Mouse (Mus musculus) limb, embryonic 13.5 days (tissue): ENCODE results near the gene Gm14180. TPM values are rescaled to one million over a fixed set of nuclear protein-coding genes. Genes with fewer than 3 reads are reported as not detected.
"Not testable (repeated sequence)": the region's sequence is repeated elsewhere in the genome, so short reads cannot be mapped to it uniquely, and the experiment has no call there.

Source experiments
- ATAC-seq: fragments of 200-750 bp; cut with Nextera tagmentation; 2 replicates; pipeline ENCODE4 v1.8.0; 2017; ENCODE audit warnings: low read depth, moderate number of reproducible peaks, moderate TSS enrichment; ENCODE audit not compliant: low FRiP score
- H3K27ac ChIP-seq: fragments of 300-500 bp; sonication (generic); 2 replicates; pipeline ENCODE4 v1.5.1; 2015; ENCODE audit warnings: inconsistent platforms, mild to moderate bottlenecking, moderate library complexity
- H3K27me3 ChIP-seq: fragments of 300-500 bp; sonication (generic); 2 replicates; pipeline ENCODE4 v1.6.1; 2015; ENCODE audit warnings: mild to moderate bottlenecking, inconsistent platforms
- H3K36me3 ChIP-seq: fragments of 300-500 bp; sonication (generic); 2 replicates; pipeline ENCODE4 v1.6.1; 2015; ENCODE audit warnings: inconsistent platforms, mild to moderate bottlenecking, moderate library complexity
- H3K4me1 ChIP-seq: fragments of 300-500 bp; sonication (generic); 2 replicates; pipeline ENCODE4 v1.6.1; 2015; ENCODE audit warnings: inconsistent platforms
- H3K4me2 ChIP-seq: fragments of 300-500 bp; sonication (generic); replicated peaks from 2 replicates; pipeline ENCODE4 v1.6.1; 2015; ENCODE audit warnings: inconsistent platforms, mild to moderate bottlenecking, moderate library complexity
- H3K4me3 ChIP-seq: fragments of 300-500 bp; sonication (generic); 2 replicates; pipeline ENCODE4 v1.5.1; 2015; ENCODE audit warnings: moderate library complexity, mild to moderate bottlenecking, inconsistent platforms
- H3K9ac ChIP-seq: fragments of 300-500 bp; sonication (generic); 2 replicates; pipeline ENCODE4 v1.6.1; 2015; ENCODE audit warnings: mild to moderate bottlenecking, inconsistent platforms
- H3K9me3 ChIP-seq: fragments of 300-500 bp; sonication (generic); 2 replicates; pipeline ENCODE4 v1.6.1; 2016; ENCODE audit warnings: inconsistent platforms
- WGBS: fragments of 180-500 bp; shearing (Covaris S2); methylation state at CpG from one replicate; pipeline ENCODE4 v1.1.7; 2015; 5-methylcytosine and 5-hydroxymethylcytosine counted together
- polyA plus RNA-seq: library from polyadenylated mRNA; unstranded; fragments of >200 nt; fragmentation: Nextera tagmentation; extraction: Ambion mirVana; gene quantifications from 2 replicates; pipeline ENCODE4 v1.2.1, GENCODE M21; 2015

The Gm14180 gene
- not detected in 2 replicates for polyA plus RNA-seq

GRCm38 (mm10) chr11:99734190-99734589 is at the start of gene Gm14180:
Gene Gm14180, minus strand, starts transcription at chr11:99734290.
- no peaks in the 10 kb centered on the region for H3K36me3 ChIP-seq
- ATAC-seq, result no peak
- no peak within 1 kb of the TSS for H3K9ac ChIP-seq
- no peak within 1 kb of the TSS for H3K4me3 ChIP-seq
- H3K4me1 ChIP-seq, result no peaks in the 10 kb centered on the region
- WGBS, result 49% methylated on average over 2 of the region's 2 CpGs
- no peak within 1 kb of the TSS for H3K4me2 ChIP-seq
- no peaks in the 10 kb centered on the region for H3K9me3 ChIP-seq
- H3K27me3 ChIP-seq, result no peaks in the 10 kb centered on the region
- no peak within 1 kb of the TSS for H3K27ac ChIP-seq

- WGBS, result 93% methylated on average over 2 of the region's 2 CpGs
- ATAC-seq, result no peak
- H3K4me2 ChIP-seq, result no peak within 1 kb of the TSS
- peaks cover 3% of the 10 kb centered on the region; the same call in 1 of the 2 replicates for H3K27me3 ChIP-seq
- H3K9ac ChIP-seq, result no peak within 1 kb of the TSS
- no peak within 1 kb of the TSS for H3K27ac ChIP-seq
- H3K9me3 ChIP-seq, result no peaks in the 10 kb centered on the region
- H3K4me3 ChIP-seq, result no peak within 1 kb of the TSS
- H3K4me1 ChIP-seq, result no peaks in the 10 kb centered on the region
- H3K36me3 ChIP-seq, result no peaks in the 10 kb centered on the region
These were observed 46.5 kb upstream of the Gm14180 start, which contains the start of gene Krtap4-8 for GRCm38 (mm10) chr11:99780604-99781003. Gene Krtap4-8, minus strand, starts transcription at chr11:99780704.

DNA sequence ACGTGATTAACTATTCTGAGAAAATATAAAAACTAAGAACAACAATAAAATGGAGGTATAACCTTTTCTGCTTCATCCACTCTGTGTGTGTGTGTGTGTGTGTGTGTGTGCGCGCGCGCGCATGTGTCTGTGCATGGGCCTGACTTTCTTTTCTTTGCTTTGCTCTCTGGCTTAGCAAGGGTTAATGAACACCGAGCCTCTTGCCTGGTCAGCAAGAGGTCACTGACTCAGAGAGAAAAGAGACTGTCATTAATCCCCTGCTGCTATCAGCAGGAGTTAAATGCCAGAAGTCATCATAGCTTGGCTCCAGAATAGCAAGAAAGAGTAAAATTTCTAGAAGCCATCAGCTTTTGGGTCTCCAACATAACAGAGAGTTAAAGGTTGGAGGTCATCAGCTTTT is 44.3 kb upstream of the Gm14180 start:
- Histone ChIP-seq H3K36me3 (no peaks in the 10 kb centered on the region), H3K4me1 (no peaks in the 10 kb centered on the region), H3K27ac (no peak overlapping the region), H3K4me3 (no peak overlapping the region), H3K9me3 (no peaks in the 10 kb centered on the region), H3K27me3 (peaks cover 3% of the 10 kb centered on the region; the same call in 1 of the 2 replicates), H3K9ac (no peak overlapping the region), H3K4me2 (no peak overlapping the region)
- 63% methylated on average over 7 of the region's 7 CpGs for WGBS
- no peak for ATAC-seq

GRCm38 (mm10) chr11:99772813-99773212 is 38.7 kb upstream of the Gm14180 start, which contains the start of gene Gm11595:
Gene Gm11595, minus strand, starts transcription at chr11:99772913.
- not testable (repeated sequence) for H3K27ac ChIP-seq, ATAC-seq, H3K4me3 ChIP-seq, H3K9me3 ChIP-seq, H3K27me3 ChIP-seq, H3K9ac ChIP-seq, H3K4me2 ChIP-seq, H3K4me1 ChIP-seq, H3K36me3 ChIP-seq

DNA sequence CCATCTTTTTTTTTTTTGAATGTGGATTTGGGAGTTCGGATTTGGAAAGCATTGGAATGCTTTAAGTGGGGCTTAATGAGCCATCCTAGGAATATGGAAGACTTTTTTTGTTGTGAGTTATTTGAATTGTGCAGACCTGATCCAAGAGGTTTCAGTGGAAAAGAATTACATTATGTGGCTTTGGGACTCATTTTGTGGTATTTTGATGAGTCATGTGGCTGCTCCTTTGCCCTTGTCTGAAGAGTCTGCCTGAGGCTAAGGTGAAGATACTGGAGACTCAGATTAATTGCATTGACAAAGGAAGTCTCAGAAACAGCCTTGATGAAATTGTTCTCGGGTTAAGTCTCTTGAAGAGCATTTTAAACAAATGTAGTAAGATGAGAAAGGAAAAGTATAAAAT is 34.3 kb upstream of the Gm14180 start:
- H3K4me3 ChIP-seq, result no peak overlapping the region
- H3K4me2 ChIP-seq, result no peak overlapping the region
- no peaks in the 10 kb centered on the region for H3K36me3 ChIP-seq
- no peaks in the 10 kb centered on the region for H3K4me1 ChIP-seq
- H3K27me3 ChIP-seq, result no peaks in the 10 kb centered on the region
- ATAC-seq, result no peak
- H3K9ac ChIP-seq, result no peak overlapping the region
- 76% methylated on average over 2 of the region's 2 CpGs for WGBS
- H3K27ac ChIP-seq, result no peak overlapping the region
- no peaks in the 10 kb centered on the region for H3K9me3 ChIP-seq

GRCm38 (mm10) chr11:99758877-99759276 is 24.8 kb upstream of the Gm14180 start:
- Histone ChIP-seq H3K36me3 (no peaks in the 10 kb centered on the region), H3K9ac (no peak overlapping the region), H3K9me3 (0 out of 2 replicates have a peak, but pooled peaks cover 7% of the 10 kb centered on the region), H3K27me3 (no peaks in the 10 kb centered on the region), H3K4me3 (no peak overlapping the region), H3K4me2 (no peak overlapping the region), H3K4me1 (no peaks in the 10 kb centered on the region), H3K27ac (no peak overlapping the region)
- 88% methylated on average over 1 of the region's 1 CpGs for WGBS
- no peak for ATAC-seq

GRCm38 (mm10) chr11:99743985-99744384 is 9.9 kb upstream of the Gm14180 start:
- no peak overlapping the region for H3K9ac ChIP-seq
- no peaks in the 10 kb centered on the region for H3K36me3 ChIP-seq
- H3K9me3 ChIP-seq, result no peaks in the 10 kb centered on the region
- no peak overlapping the region for H3K4me2 ChIP-seq
- H3K4me1 ChIP-seq, result no peaks in the 10 kb centered on the region
- no peak for ATAC-seq
- H3K27ac ChIP-seq, result no peak overlapping the region
- no peak overlapping the region for H3K4me3 ChIP-seq
- H3K27me3 ChIP-seq, result no peaks in the 10 kb centered on the region
- WGBS, result 77% methylated on average over 3 of the region's 3 CpGs

DNA sequence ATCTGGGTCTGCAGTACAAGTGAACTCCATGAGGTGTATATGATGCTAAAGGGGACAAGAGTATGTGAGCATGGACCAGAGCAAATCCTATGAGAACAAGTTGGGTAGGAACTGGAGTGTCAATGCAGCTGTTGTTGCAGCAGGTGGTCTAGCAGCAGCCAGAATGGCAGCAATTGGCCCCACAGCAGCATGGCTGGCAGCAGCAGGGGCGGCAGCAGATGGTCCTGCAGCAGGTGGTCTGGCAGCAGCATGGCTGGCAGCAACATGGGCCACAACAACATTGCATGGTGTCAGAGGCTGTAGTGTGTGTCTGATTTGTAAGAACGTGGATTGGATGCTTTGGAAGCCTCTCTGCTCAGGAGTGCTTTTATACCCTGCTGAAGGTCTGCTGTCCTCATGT is 10.0 kb downstream of the Gm14180 start:
- H3K9ac ChIP-seq, result no peak overlapping the region
- H3K27me3 ChIP-seq, result no peaks in the 10 kb centered on the region
- H3K4me3 ChIP-seq, result no peak overlapping the region
- WGBS, result 69% methylated on average over 2 of the region's 2 CpGs
- ATAC-seq, result no peak
- no peaks in the 10 kb centered on the region for H3K36me3 ChIP-seq
- H3K4me2 ChIP-seq, result no peak overlapping the region
- no peak overlapping the region for H3K27ac ChIP-seq
- no peaks in the 10 kb centered on the region; the same call in 1 of the 2 replicates for H3K9me3 ChIP-seq
- H3K4me1 ChIP-seq, result no peaks in the 10 kb centered on the region

GRCm38 (mm10) chr11:99718759-99719158 is 15.3 kb downstream of the Gm14180 start:
- H3K9me3 ChIP-seq, result no peaks in the 10 kb centered on the region
- no peak for ATAC-seq
- no peak overlapping the region for H3K9ac ChIP-seq
- H3K27ac ChIP-seq, result no peak overlapping the region
- no peak overlapping the region for H3K4me3 ChIP-seq
- no peaks in the 10 kb centered on the region for H3K4me1 ChIP-seq
- no peaks in the 10 kb centered on the region for H3K27me3 ChIP-seq
- no peaks in the 10 kb centered on the region for H3K36me3 ChIP-seq
- H3K4me2 ChIP-seq, result no peak overlapping the region
- WGBS, result 89% methylated on average over 1 of the region's 1 CpGs

- H3K27me3 ChIP-seq, result no peaks in the 10 kb centered on the region
- no peaks in the 10 kb centered on the region for H3K4me1 ChIP-seq
- H3K4me2 ChIP-seq, result no peak within 1 kb of the TSS
- H3K36me3 ChIP-seq, result no peaks in the 10 kb centered on the region
- H3K9me3 ChIP-seq, result no peaks in the 10 kb centered on the region
- no peak for ATAC-seq
- H3K9ac ChIP-seq, result no peak within 1 kb of the TSS
- no peak within 1 kb of the TSS for H3K4me3 ChIP-seq
- no peak within 1 kb of the TSS for H3K27ac ChIP-seq
- 92% methylated on average over 1 of the region's 1 CpGs for WGBS
These were observed 43.6 kb downstream of the Gm14180 start, which contains the start of gene Gm14190 for GRCm38 (mm10) chr11:99690463-99690862. Gene Gm14190, minus strand, starts transcription at chr11:99690740.

DNA sequence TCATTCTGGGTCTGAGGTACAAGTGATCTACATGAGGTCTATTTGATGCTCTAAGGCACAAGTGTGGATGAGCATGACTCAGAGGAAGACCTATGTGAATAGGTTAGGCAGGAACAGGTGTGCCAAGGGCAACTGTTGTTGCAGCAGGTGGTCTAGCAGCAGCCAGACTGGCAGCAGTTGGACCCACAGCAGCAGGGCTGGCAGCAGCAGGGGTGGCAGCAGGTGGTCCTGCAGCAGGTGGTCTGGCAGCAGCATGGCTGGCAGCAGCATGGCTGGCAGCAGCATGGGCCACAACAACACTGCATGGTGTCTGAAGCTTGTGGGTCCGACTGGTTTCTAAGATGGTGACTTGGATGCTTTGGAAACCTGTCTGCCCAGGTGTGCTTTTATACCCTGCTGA is 48.9 kb downstream of the Gm14180 start:
- not testable (repeated sequence) for H3K4me1 ChIP-seq, H3K27me3 ChIP-seq, ATAC-seq, H3K9me3 ChIP-seq, H3K9ac ChIP-seq, H3K4me3 ChIP-seq, H3K36me3 ChIP-seq, H3K27ac ChIP-seq, H3K4me2 ChIP-seq
- WGBS, result 71% methylated on average over 1 of the region's 1 CpGs
